Mouse (Mus musculus) gastrocnemius, postnatal 36 days (tissue): ENCODE measurements around the gene Spink8. TPM values are rescaled to one million over a fixed set of nuclear protein-coding genes. Genes with fewer than 3 reads are reported as not detected.

ENCODE experiments used
- DNase-seq, 2 experiments: peaks; one replicate each; pipeline ENCODE4 v3.0.0; 2022
- intact Hi-C: fragments of 180-260 bp; cut with DNase I; formaldehyde crosslinking; loops from one replicate; pipeline ENCODE4 v1.15.1; 2025
- total RNA-seq, 2 experiments: library from RNA; stranded (reverse); gene quantifications; 2 replicates each; pipeline ENCODE4 v1.2.3; 2021

Spink8 gene
- total RNA-seq, 2 experiments from 2014 or later: not detected

- intact Hi-C loops: no loop called here
- DNase-seq: no peak
Observed at GRCm38 (mm10) chr9:109866218-109866617, 54.1 kb downstream of the Spink8 start.

GRCm38 (mm10) chr9:109870983-109871572 is 59.0 kb downstream of the Spink8 start:
- no peak for DNase-seq
- intact Hi-C loops: no loop called here

GRCm38 (mm10) chr9:109874797-109875691 is 63.0 kb downstream of the Spink8 start, which contains the start of gene Cdc25a:
TSS of gene Cdc25a (plus strand) at chr9:109875579.
- peak; percentile 96 to 98 for DNase-seq
- intact Hi-C loops: no loop called here

DNA sequence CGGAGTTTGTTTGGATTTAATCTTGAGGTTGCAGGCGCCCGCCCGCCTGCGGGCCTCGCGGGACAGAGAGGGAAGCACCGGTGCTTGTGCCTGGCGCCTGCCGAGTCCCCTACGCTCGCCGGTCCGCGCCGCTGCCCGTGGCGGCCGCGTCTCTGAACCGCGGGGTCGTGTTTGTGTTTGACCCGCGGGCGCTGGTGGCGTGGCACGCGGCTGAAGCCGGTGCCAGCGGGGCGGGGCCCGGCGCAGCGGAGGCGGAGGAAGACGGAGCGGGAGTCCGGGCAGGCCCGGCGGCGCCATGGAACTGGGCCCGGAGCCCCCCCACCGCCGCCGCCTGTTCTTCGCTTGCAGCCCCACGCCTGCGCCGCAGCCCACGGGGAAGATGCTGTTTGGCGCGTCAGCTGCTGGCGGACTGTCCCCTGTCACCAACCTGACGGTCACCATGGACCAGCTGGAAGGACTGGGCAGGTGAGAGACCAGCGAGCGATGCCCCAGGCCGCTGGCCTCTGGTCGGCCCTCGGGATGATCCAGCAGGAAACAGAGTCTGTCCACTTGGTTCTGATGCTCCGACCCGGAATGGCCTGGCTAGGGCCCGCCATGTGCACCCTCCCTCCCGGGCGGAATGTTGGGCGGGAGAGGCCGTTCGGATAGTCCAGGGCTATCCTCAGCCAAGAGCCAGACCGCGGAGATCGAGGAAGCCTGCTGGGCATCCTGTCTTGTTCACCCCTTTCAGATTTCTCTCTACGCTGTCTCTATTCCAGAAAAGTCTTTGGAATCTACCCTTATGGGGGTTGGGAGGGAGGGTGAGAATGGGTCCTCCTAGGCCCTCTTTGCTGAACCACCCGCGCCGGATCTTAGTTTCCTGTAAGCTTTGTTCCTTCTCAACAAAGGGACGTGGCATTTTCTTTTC is 63.9 kb downstream of the Spink8 start:
- intact Hi-C loops: no loop called here
- DNase-seq: peak in 1 of 2 experiments; percentile 39

Other genes starting within 250 kb of the Spink8 start
- not detected for gene Fbxw15, start 244.0 kb upstream of the Spink8 start, total RNA-seq
- gene Fbxw24, start 186.2 kb upstream of the Spink8 start, total RNA-seq: not detected
- gene Fbxw25, start 147.6 kb upstream of the Spink8 start, total RNA-seq: not detected
- gene Fbxw18, start 109.6 kb upstream of the Spink8 start, total RNA-seq: not detected
- not detected for gene Fbxw26, start 66.2 kb upstream of the Spink8 start, total RNA-seq
- not detected for gene Fbxw27, start 21.6 kb upstream of the Spink8 start, total RNA-seq
- gene Nme6, start 20.5 kb downstream of the Spink8 start, total RNA-seq: 10 to 100 TPM; 25.2 to 29.4 TPM
- not detected for gene Camp, start 37.3 kb downstream of the Spink8 start, total RNA-seq
- 1 to 10 TPM; 3.4 to 4.2 TPM for gene Cdc25a, start 63.3 kb downstream of the Spink8 start, total RNA-seq
- gene Map4, start 119.2 kb downstream of the Spink8 start, total RNA-seq: 100 to 1,000 TPM; 418 to 437 TPM